10 mouse cellular contexts compared by ENCODE assay signal in the genomic region with DNA sequence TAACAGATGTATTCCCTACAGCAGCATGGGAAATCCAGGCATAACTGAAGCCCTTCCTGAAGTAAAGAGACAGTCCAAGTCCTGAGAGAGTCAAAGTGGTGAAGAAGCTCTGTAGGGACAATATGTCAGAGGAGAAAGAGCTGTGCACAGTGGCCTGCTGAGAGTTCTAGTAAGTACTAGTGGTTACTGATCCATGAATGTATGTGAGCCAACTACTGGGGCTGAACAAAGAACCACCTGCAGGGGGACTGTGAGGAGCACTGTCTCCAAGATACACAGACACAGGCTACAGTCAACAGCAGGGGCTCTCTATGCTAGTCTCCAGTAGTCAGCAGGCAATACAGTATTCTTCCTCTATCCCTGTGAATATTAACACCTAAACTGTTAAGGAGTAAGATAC.
"Had no signal": no experiment of that assay in that cellular context is flagged by ENCODE, and none has a peak within 500 bp of the region (broad histone marks: within the 10 kb centered on the region; RNA-seq: fewer than 3 reads in every experiment).

No protein-coding gene starts in this region.

- H3K9me3 ChIP-seq: limb, embryonic 13.5 days had no signal

- H3K4me1 ChIP-seq: limb, embryonic 13.5 days had no signal

- H3K27me3 ChIP-seq: limb, embryonic 13.5 days had no signal

- ATAC-seq: midbrain, embryonic 16.5 days had no signal

- H3K9ac ChIP-seq: limb, embryonic 13.5 days; liver, embryonic 14.5 days had no signal

- H3K36me3 ChIP-seq: limb, embryonic 13.5 days had no signal

- H3K4me2 ChIP-seq: limb, embryonic 13.5 days had no signal

- DNase-seq: kidney, adult 8-10 months; kidney, postnatal 25 days; layer of hippocampus, adult 9-11 months; left cerebral cortex, postnatal 4 days; lung, adult 18-20 months; thymus, adult 18-20 months; thymus, postnatal 14 days had no signal

- H3K4me3 ChIP-seq: limb, embryonic 13.5 days had no signal

- H3K27ac ChIP-seq: limb, embryonic 13.5 days; liver, embryonic 14.5 days had no signal
